Mouse (Mus musculus) adrenal gland, adult 2 months (tissue): ENCODE results near the gene Psmd8. TPM values are rescaled to one million over a fixed set of nuclear protein-coding genes. Genes with fewer than 3 reads are reported as not detected.

ENCODE experiments used
- DNase-seq: peaks from one replicate; pipeline ENCODE4 v3.0.0; 2021
- polyA plus RNA-seq: library from polyadenylated mRNA; depleted of rRNA; stranded (reverse); fragments of >200 nt; gene quantifications from 2 replicates; pipeline ENCODE4 v1.2.3, GENCODE M21; 2012; rRNA removed
- total RNA-seq, 2 experiments: library from RNA; stranded (reverse); gene quantifications; 2 replicates each; pipeline ENCODE4 v1.2.3; 2021

Psmd8 gene
- total and polyA plus RNA-seq, 3 experiments: 114 to 223 (median 194) TPM

DNA sequence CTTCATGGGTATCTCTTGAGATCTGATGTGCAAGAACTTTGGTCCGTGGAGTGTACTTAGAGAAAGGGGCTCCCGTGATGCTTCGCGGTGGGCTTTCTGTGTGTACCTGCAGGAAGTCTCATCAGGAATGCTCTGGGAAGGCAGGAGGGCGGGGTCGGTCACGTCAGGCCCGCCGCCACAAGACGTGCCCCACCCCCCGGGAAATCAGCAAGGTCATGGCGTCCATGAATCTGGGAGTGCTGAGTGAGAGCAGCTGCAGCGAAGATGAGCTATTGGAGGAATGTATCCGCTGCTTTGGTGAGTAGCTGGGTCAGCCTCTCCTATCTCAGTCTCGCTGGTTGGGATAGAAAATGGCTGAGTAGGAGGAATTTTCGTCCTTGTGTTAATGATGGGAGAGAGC lies 43.1 kb downstream of the Psmd8 start:
- DNase-seq: peak; percentile 60

DNA sequence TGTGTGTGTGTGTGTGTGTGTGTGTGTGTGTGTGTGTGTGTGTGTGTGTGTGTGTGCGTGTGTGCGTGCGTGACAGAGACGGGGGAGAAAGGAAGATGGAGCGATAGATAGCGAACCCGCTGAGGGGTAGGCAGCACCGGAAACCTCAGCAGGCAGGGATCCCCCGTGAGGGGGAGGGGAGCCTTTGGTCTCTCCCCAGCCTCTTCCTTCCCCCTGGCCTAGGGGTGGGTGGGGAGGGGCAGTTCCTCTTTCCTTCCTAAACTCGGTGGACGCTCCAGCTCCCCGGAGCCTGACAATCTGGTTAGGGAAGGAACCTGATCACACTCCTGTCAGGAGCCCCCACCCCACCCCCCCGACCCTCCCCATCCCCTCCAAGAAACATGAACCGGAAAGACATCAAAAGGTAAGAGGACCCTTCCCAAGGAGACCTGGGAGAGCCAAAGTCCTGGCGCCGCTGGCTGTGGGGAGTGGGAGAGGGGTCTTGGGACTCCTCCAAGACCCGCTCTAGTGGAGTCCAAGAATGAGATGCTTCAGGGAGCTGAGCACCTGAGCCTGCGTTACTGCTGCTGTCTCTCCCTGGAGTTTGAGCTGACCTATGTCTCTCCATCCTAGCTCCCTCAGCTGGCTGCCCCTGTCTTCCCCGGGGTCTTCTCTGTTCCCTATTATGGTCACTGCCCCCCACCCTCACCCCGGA lies 45.7 kb downstream of the Psmd8 start, which contains the start of gene Rasgrp4:
TSS of gene Rasgrp4 (plus strand) at position 159 of the 694 bp plus-strand sequence.
- DNase-seq: peak; percentile 25

DNA sequence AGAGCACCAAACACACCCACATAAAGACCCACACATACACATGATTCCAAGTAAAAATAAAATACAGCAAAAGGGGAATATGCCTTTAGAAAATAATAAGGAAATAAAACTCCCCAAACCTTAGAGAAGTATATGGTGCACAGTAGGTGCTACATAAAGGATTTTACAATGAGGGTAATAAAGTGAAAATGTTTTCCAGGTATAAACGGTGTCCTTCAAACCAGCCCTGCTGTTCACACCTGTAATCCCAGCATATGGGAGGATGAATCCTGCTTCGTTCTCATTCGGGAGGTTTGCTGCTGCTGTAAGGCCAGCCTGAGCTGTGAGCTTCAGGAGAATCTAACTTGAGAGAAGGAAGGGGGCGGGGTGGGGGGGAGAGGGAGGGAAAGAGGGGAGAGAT lies 46.3 kb downstream of the Psmd8 start:
- no peak for DNase-seq

DNA sequence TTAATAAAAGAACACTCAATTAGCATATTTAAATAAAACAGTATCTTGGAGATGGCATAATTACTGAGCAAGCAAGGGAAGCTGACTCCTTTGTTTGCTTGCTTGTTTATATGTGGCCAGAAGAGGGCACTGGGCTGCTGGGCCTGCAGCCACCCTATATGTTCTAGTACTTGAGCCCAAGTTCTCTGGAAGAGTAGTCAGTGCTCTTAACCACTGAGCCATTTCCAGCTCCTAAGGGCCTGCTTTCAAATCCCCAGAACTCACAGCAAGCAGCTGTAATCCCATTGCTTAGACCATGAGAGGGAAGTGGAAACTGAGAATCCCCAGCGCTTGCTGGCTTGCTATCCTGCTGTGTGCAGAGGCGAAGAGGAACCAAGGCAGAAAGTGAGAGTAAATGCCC lies 51.8 kb downstream of the Psmd8 start:
- DNase-seq: no peak

DNA sequence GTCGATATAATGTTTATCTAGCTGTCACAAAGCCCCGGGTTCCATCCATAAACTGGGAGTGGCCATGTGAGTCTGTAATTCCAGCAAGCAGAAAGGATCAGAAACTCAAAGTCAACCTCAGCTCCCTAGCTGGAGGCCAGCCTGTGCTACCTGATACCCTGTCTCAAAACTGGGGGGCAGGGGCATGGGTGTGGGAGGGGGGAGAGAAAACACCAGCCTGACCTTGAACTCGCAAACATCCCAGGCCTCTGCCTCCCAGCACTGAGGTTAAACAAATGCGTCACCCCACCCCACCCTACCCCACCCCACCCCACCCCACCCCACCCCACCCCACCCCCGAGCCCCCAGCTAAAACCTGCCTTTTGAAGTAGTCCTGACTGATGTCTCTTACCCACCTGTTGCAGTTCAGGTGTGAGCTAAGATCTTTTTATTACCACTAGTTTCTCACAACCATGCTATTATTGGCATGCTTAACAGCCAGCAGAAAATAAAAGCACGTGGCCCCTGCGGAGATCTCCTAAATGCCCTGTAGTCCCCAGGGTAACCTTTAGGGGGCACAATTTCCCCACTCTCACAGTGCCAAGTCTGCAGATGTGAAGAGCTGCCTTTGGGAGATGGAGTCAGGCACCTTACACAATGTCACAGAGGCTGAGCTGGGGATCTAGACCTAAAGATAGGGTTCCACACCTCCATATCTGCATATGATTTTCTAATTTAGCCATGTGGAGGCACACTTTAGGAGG lies 54.2 kb downstream of the Psmd8 start:
- peak; percentile 71 for DNase-seq

DNA sequence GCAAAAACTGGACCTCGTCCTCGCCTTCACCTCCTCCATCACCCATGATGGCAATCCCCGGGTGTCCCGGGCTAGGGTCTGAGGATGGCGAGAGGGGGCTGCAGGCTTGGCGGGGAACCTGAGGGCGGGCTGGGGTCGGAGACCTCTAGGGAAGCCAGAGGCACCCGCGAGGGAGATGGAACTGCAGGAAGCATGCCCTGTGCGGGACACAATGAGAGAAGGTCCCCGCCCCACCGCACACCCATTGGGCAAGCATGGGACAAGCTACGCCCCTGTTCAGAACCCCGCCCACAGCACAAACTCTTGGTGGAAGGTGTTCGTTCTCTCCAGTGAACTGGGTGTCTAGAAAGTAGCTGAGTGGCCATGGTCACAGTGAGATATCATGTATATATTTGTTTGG lies 55.5 kb downstream of the Psmd8 start, which contains the start of gene Ryr1:
TSS of gene Ryr1 (minus strand) at position 210 of the 400 bp plus-strand sequence.
- peak; percentile 74 for DNase-seq

Other genes with a start within 250 kb of the Psmd8 start
- 100 to 1,000 TPM; 247 to 264 TPM for gene Actn4, start 218.4 kb downstream of the Psmd8 start, total RNA-seq
- 301 and 316 TPM in 2 replicates for gene Actn4, start 218.4 kb downstream of the Psmd8 start, polyA plus RNA-seq
- 100 to 1,000 TPM; 259 to 280 TPM for gene Eif3k, start 198.8 kb downstream of the Psmd8 start, total RNA-seq
- gene Eif3k, start 198.8 kb downstream of the Psmd8 start, polyA plus RNA-seq: 118 and 138 TPM in 2 replicates
- gene Map4k1, start 198.7 kb downstream of the Psmd8 start, total RNA-seq: 1 to 10 TPM in 1 of 2 experiments, under 1 TPM in 1; 0.37 to 1.3 TPM
- 2.2 TPM in 2 replicates for gene Map4k1, start 198.7 kb downstream of the Psmd8 start, polyA plus RNA-seq
- under 1 TPM; 0.12 to 0.14 TPM for gene Ryr1, start 55.5 kb downstream of the Psmd8 start, total RNA-seq
- 0.10 TPM in 1 of 2 replicates, not detected in the other for gene Ryr1, start 55.5 kb downstream of the Psmd8 start, polyA plus RNA-seq
- gene Rasgrp4, start 45.9 kb downstream of the Psmd8 start, total RNA-seq: 1 to 10 TPM; 1.2 to 1.5 TPM
- 3.2 and 3.9 TPM in 2 replicates for gene Rasgrp4, start 45.9 kb downstream of the Psmd8 start, polyA plus RNA-seq
- gene Fam98c, start 24.5 kb downstream of the Psmd8 start, total RNA-seq: 10 to 100 TPM in 1 of 2 experiments, 1 to 10 TPM in 1; 9.7 to 12.1 TPM
- 35.2 and 43.4 TPM in 2 replicates for gene Fam98c, start 24.5 kb downstream of the Psmd8 start, polyA plus RNA-seq
- 1 to 10 TPM; 1.1 to 1.7 TPM for gene Ggn, start 10.5 kb downstream of the Psmd8 start, total RNA-seq
- gene Ggn, start 10.5 kb downstream of the Psmd8 start, polyA plus RNA-seq: 3.0 and 3.8 TPM in 2 replicates
- 1 to 10 TPM; 5.2 to 7.4 TPM for gene Spred3, start 10.3 kb downstream of the Psmd8 start, total RNA-seq
- gene Spred3, start 10.3 kb downstream of the Psmd8 start, polyA plus RNA-seq: 14.4 and 18.0 TPM in 2 replicates
- under 1 TPM; 0.52 to 0.73 TPM for gene Catsperg1, start 33.3 kb upstream of the Psmd8 start, total RNA-seq
- 0.84 and 1.2 TPM in 2 replicates for gene Catsperg1, start 33.3 kb upstream of the Psmd8 start, polyA plus RNA-seq
- gene Kcnk6, start 51.8 kb upstream of the Psmd8 start, total RNA-seq: 1 to 10 TPM; 1.5 to 1.7 TPM
- 12.2 and 13.5 TPM in 2 replicates for gene Kcnk6, start 51.8 kb upstream of the Psmd8 start, polyA plus RNA-seq
- gene Yif1b, start 57.6 kb upstream of the Psmd8 start, total RNA-seq: 10 to 100 TPM; 55.2 to 64.5 TPM
- gene Yif1b, start 57.6 kb upstream of the Psmd8 start, polyA plus RNA-seq: 162 and 191 TPM in 2 replicates
- gene 2200002D01Rik, start 67.8 kb upstream of the Psmd8 start, total RNA-seq: 1 to 10 TPM; 2.3 to 4.2 TPM
- 2.5 TPM in 2 replicates for gene 2200002D01Rik, start 67.8 kb upstream of the Psmd8 start, polyA plus RNA-seq
- 10 to 100 TPM; 44.3 to 53.9 TPM for gene Spint2, start 101.2 kb upstream of the Psmd8 start, total RNA-seq
- 61.1 and 90.2 TPM in 2 replicates for gene Spint2, start 101.2 kb upstream of the Psmd8 start, polyA plus RNA-seq
- 1 to 10 TPM; 5.5 to 9.8 TPM for gene Ppp1r14a, start 108.6 kb upstream of the Psmd8 start, total RNA-seq
- gene Ppp1r14a, start 108.6 kb upstream of the Psmd8 start, polyA plus RNA-seq: 9.2 and 12.1 TPM in 2 replicates
- 1 to 10 TPM; 1.5 to 3.3 TPM for gene Dpf1, start 123.2 kb upstream of the Psmd8 start, total RNA-seq
- gene Dpf1, start 123.2 kb upstream of the Psmd8 start, polyA plus RNA-seq: 2.9 and 3.1 TPM in 2 replicates